Mouse (Mus musculus) layer of hippocampus, postnatal 14 days (tissue): ENCODE results near the gene Actn1. TPM values are rescaled to one million over a fixed set of nuclear protein-coding genes. Genes with fewer than 3 reads are reported as not detected.
"Not testable (repeated sequence)": the region's sequence is repeated elsewhere in the genome, so short reads cannot be mapped to it uniquely, and the experiment has no call there.

Experiments used
- DNase-seq, 2 experiments: peaks; one replicate each; pipeline ENCODE4 v3.0.0; 2021 to 2022; ENCODE audit warnings: low spot score in 2 of 2, mixed read lengths in 1 of 2
- long read RNA-seq, 2 experiments: library from polyadenylated mRNA; stranded (forward); transcript quantifications; one replicate each; pipeline ENCODE4 v2.0.0; 2021
- total RNA-seq, 2 experiments: library from RNA; stranded (reverse); gene quantifications; 2 replicates each; pipeline ENCODE4 v1.2.3; 2021

Actn1 gene
- 10 to 100 TPM; 86.0 to 91.2 TPM for total RNA-seq
- long read RNA-seq, experiment 1, partial matches to known transcripts: 2 of 11 reads
- long read RNA-seq, experiment 1, other reads (novel, unspliced or antisense): 5 of 11 reads
- long read RNA-seq, experiment 2, partial matches to known transcripts: 1 of 14 reads
- long read RNA-seq, experiment 2, other reads (novel, unspliced or antisense): 8 of 14 reads

GRCm38 (mm10) chr12:80260056-80260743 is at the start of gene Actn1:
Gene Actn1 (minus strand): TSS chr12:80260371.
- DNase-seq: peak; percentile 87 to 94

DNA sequence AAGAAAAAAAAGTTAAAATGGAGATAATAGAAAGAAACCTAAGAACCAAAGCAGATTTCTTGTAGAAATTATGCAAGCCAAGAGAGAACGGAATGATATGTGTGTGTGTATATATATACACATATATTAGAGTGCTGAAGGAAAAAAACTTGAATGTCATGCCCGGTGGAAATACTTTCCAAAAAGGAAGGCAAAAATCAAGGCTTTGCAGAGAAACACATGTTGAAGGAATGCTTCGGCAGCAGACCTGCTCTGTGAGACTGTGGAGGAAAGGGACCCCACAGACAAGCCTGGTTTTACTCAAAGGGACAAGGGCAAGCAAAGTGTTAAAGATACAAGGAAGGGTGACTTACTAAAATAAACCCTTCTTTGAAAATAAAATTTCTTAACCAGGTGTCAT is 47.4 kb upstream of the Actn1 start:
- DNase-seq: no peak

DNA sequence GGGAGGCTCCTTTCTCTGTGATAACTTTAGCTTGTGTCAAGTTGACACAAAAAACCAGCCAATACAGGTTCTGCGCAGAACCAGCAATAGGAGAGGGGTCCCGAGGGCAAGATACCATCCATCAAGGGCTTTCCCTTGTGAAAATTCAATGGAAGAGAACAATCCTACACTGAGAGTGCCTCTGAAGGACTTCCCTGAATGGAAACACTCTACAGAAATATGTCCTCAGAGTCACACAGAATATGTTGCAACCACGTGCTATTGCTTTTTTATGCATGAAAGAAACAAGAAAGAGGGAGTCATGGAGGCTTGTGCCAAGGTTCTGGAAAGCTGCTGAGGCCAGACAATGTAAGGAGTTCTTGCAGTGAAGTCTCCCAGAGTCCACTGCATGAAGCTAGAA is 44.3 kb upstream of the Actn1 start:
- DNase-seq: no peak

- DNase-seq: no peak
Observed at GRCm38 (mm10) chr12:80300833-80301456, 40.8 kb upstream of the Actn1 start.

- no peak for DNase-seq
Observed at GRCm38 (mm10) chr12:80298714-80299113, 38.5 kb upstream of the Actn1 start.

DNA sequence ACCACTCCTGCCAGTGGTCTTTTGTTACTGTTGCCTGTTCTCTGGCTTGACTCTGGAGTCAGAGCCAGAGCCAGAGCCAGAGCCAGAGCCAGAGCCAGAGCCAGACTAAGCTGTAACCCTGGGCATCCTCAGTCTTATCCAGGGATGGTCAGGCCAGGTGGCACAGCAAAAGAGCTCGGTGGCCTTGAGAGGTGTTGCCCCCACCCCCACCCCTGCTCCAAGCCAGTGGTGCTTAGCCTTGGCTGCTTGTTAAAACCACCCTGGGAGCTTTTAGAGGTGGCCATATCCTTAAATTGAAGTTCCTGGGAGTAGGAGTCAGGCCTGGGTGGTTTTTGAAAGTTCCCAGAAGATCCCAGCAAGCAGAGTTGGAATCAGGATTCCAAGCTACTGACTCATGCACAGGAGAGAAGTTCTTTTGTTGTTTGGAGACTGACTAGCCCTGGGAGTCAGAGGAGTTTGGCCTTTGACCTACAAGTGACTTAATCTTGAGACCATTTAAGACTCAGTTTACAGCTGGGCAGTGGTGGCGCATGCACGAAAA is 31.8 kb upstream of the Actn1 start:
- no peak for DNase-seq

GRCm38 (mm10) chr12:80290964-80291363 is 30.8 kb upstream of the Actn1 start:
- peak in 1 of 2 experiments; percentile 48 for DNase-seq

- DNase-seq: no peak
Observed at GRCm38 (mm10) chr12:80290483-80290882, 30.3 kb upstream of the Actn1 start.

- no peak for DNase-seq
Observed at GRCm38 (mm10) chr12:80289722-80290121, 29.6 kb upstream of the Actn1 start.

DNA sequence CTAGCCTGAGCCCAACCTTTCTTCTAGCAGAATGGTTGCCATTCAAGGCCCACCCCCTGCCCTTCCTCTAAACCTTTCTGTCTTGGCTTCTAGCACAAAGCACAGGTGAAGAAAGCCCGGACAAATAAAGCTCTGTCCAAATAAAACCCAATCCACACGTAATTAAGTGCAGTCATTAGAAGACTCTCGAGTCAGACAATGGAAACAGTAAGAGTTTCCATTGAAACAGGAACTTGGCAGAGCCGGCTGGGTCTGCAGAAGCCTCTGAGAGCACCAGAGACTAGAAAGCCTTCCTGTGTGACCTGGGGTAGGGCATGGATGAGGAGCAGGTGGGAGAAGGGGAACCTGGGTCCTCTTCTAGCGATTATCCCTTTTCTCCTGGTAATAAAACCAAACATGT is 25.7 kb upstream of the Actn1 start:
- no peak for DNase-seq

GRCm38 (mm10) chr12:80284251-80284650 is 24.1 kb upstream of the Actn1 start:
- DNase-seq: not testable (repeated sequence)

DNA sequence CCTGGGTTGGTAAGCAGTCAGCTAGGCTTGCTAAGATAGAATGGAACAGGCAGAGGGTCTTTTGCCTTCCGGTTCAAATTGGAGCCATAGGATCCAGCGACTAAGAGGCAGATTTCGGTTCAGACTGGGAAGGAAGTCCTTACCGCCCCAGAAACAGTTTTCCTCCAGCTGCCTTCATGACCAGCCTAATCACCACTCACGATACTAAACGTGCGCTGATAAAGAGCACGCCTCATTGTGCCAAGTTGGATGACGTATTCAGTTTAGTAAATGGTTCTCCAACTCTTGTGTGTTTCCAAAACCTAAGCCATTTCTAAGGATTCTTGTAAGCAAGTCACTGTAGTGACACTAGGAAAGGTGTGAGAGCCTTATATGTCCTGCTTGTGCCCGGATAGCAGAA is 18.7 kb upstream of the Actn1 start:
- DNase-seq: no peak

DNA sequence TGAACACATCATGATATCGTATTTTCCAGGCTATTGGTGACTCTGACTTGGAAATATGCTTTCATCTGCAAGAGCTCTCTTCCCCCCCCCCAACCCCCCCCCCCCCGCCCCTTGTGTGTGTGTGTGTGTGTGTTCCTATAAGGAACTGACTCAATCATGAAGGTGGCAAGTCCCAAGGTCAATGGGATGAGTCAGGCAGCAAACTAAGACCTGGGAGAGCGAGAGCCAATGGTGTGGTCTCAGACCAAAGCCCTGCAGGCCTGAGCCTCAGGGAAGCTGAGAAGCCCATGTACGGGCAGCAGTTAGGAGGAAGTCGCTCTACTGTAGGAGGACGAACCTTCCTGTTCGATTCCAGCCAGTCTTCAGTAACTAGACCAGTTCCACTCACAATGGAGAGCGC is 17.3 kb upstream of the Actn1 start:
- DNase-seq: no peak

DNA sequence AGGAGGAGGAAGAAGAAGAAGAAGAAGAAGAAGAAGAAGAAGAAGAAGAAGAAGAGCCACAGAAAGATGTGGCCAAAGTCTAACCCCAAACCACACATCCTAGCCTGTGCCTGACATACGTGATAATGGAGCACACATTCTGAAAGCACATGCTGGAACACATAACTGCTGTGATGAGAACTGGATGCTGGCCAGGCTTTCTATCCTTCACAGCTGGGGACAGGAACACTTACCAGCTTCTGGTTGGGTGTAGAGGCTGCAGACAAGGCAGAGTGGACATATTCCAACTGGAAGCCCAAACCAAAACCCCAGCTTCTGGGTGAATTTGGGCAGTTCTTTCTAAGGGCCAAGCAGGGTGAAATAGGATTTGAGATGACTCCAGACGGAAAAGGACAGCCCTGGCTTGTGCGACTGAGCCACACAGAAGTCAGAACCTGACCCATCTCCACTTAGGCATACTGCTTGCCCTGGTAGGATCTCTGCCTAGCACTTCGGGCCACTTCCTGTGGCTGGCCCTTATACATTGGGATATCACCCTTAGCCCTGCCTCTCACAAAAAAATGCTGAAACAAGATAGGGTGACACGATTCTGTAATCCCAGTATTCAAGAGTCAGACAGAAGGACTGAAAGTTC is 15.1 kb upstream of the Actn1 start:
- DNase-seq: no peak

GRCm38 (mm10) chr12:80273020-80273686 is 13.0 kb upstream of the Actn1 start:
- peak; percentile 21 to 51 for DNase-seq

DNA sequence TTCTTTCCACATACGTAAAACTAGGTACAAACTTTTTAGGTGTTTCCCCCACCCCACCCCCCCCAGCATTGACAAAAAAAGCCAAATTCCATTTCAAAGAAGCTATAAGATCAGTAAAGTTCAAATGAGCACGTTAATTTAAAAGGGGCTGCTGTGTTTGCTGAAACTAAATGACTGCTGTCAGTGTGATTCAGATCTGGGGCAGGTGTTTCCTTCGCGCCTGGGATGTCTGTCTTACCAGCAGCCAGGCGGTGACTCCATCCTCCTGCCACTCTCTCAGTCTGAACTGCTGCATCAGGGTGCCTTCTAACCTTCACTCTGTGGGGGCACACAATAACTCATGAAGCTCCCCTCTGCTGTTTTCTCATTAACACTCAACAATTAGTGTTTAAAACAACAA is 11.6 kb upstream of the Actn1 start:
- DNase-seq: no peak

DNA sequence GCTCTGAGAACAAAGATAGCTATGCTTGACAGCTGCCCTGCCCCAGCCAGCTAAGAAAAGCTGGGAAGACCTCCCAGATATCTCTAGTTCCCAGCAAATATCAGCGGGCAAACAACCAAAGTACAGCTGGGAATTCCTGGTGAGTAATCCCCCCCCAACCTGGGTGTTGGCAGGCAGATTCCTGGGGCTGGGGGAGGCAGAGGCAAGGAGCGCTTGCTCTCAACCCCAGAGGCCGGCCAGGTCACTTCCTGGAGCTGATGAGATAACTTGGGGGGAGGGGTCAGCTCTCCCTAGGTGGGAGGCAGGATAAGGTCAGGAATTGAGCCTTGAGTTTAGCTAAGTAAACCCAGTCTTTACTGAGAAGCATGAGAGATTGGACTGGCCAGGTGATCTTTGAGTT is 10.8 kb upstream of the Actn1 start:
- no peak for DNase-seq

DNA sequence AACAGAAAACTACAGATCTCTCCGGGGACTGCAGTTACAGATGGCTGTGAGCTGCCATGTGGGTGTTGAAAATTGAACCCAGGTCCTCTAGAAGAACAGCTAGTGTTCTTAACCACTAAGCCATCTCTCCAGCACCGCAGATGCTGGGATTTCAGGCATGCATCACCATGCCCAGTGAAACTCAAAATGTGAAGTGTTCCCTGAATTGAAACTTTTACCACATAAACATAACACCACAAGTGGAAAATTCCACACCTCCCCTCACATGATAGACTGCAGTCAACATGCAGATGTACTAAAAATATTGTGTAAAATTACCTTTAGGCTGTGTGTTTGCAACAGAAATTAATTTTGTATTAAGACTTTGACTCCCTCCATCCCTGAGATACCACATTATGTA is 9.1 kb upstream of the Actn1 start:
- DNase-seq: no peak

DNA sequence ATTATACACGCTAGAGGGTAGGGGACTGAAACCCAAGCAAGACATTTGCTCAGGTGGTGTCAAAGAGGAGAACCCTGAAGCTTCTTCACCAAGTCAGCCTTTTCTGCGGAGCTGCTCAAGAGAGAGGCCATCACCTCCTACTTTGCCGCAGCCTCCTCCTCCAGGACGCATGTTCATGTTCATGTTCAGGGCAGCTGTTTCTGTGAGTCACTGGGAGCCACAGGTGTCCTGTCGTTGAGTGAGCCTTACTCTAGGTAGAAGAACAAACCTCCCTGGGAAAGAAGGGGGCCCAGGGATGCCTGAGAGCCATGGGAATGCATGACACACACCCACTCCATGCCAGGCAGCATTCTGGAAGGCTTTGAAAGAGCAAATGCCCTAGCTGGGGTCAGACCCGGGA is 7.8 kb upstream of the Actn1 start:
- DNase-seq: no peak

GRCm38 (mm10) chr12:80264388-80264787 is 4.2 kb upstream of the Actn1 start:
- DNase-seq: not testable (repeated sequence)
